Mouse (Mus musculus): Measurements from ENCODE around the gene Ankdd1a. TPM values are rescaled to one million over a fixed set of nuclear protein-coding genes. Genes with fewer than 3 reads are reported as not detected.
A peak's percentile ranks its signal among the peaks of the same experiment; 100 is the strongest.

Gene Ankdd1a
- total and polyA plus RNA-seq, 3 experiments = 0.06 TPM; not detected in 2

- peak overlapping the region; percentile 5; the same call in 1 of the 2 replicates for H3K9ac ChIP-seq (ENCODE audit: control insufficient read depth, low read depth, low read length, poor library complexity, severe bottlenecking)
- peaks cover 23 to 56% of the 10 kb centered on the region in 2 experiments for H3K4me1 ChIP-seq (ENCODE audit: control insufficient read depth in 1 of 2, insufficient read depth in 2 of 2, low read length in 2 of 2)
- no peaks in the 10 kb centered on the region for H3K9me3 ChIP-seq (replicated peaks; ENCODE audit: insufficient read depth, low read length)
- no peaks in the 10 kb centered on the region for H3K79me2 ChIP-seq (ENCODE audit: control insufficient read depth, insufficient read depth, low read length, poor library complexity)
- DNase-seq (ENCODE audit: low read depth, low spot score) = peak; percentile 45
- peak overlapping the region; percentile 83 for H3K27ac ChIP-seq (ENCODE audit: control insufficient read depth, low read depth, low read length)
- H3K27me3 ChIP-seq (ENCODE audit: control insufficient read depth in 1 of 2, insufficient read depth in 2 of 2, low read length in 2 of 2) = no peaks in the 10 kb centered on the region
- TF ChIP-seq EP300 (IDR thresholded peaks at IDR 0.05; ENCODE audit: low read depth in 1 of 2, low read length in 2 of 2) (no peak), BHLHE40 (IDR thresholded peaks at IDR 0.05; ENCODE audit: borderline replicate concordance, low read depth, low read length) (no peak), POLR2A (IDR thresholded peaks at IDR 0.05; ENCODE audit: control insufficient read depth in 1 of 2, insufficient read depth in 1 of 2, low read depth in 1 of 2, low read length in 2 of 2, poor library complexity in 1 of 2) (no peak), POLR2AphosphoS2 (IDR thresholded peaks at IDR 0.05; ENCODE audit: low read length) (no peak), UBTF (IDR thresholded peaks at IDR 0.05; ENCODE audit: borderline replicate concordance, insufficient read depth, low read depth, low read length) (no peak)
- H3K36me3 ChIP-seq (ENCODE audit: control insufficient read depth in 1 of 2, insufficient read depth in 2 of 2, low read length in 2 of 2) = peaks cover 0 to 51% of the 10 kb centered on the region in 2 experiments; a peak in 2 of 4 replicates
- H3K4me3 ChIP-seq (ENCODE audit: control insufficient read depth in 1 of 2, insufficient read depth in 1 of 2, low read depth in 2 of 2, low read length in 2 of 2) = peak overlapping the region in 1 of 2 experiments; percentile 19; a peak in 1 of 4 replicates
Observed at GRCm38 (mm10) chr9:65549643-65550042, 29.6 kb upstream of the Ankdd1a start.

- no peak for DNase-seq (ENCODE audit: low read depth, low spot score)
- H3K27me3 ChIP-seq (ENCODE audit: control insufficient read depth in 1 of 2, insufficient read depth in 2 of 2, low read length in 2 of 2) = no peaks in the 10 kb centered on the region
- peaks cover 0 to 46% of the 10 kb centered on the region in 2 experiments; a peak in 2 of 4 replicates for H3K36me3 ChIP-seq (ENCODE audit: control insufficient read depth in 1 of 2, insufficient read depth in 2 of 2, low read length in 2 of 2)
- no peak overlapping the region for H3K4me3 ChIP-seq (ENCODE audit: control insufficient read depth in 1 of 2, insufficient read depth in 1 of 2, low read depth in 2 of 2, low read length in 2 of 2)
- no peak overlapping the region for H3K9ac ChIP-seq (ENCODE audit: control insufficient read depth, low read depth, low read length, poor library complexity, severe bottlenecking)
- H3K79me2 ChIP-seq (ENCODE audit: control insufficient read depth, insufficient read depth, low read length, poor library complexity) = no peaks in the 10 kb centered on the region
- TF ChIP-seq CTCF (IDR thresholded peaks at IDR 0.05 in 2 of 3, conservative IDR thresholded peaks at IDR 0.05 in 1 of 3; ENCODE audit: control insufficient read depth in 1 of 3, insufficient read depth in 1 of 3, low read depth in 2 of 3, low read length in 3 of 3, poor library complexity in 1 of 3, severe bottlenecking in 1 of 3) = no peak
- no peak for TF ChIP-seq RCOR1 (IDR thresholded peaks at IDR 0.05; ENCODE audit: low read depth, low read length)
- TF ChIP-seq GABPA (IDR thresholded peaks at IDR 0.05; ENCODE audit: low read depth, low read length) = no peak
- TF ChIP-seq TCF12 (IDR thresholded peaks at IDR 0.05; ENCODE audit: low read depth, low read length) = no peak
- no peak for TF ChIP-seq E2F4 (IDR thresholded peaks at IDR 0.05; ENCODE audit: borderline replicate concordance, low read depth, low read length)
- no peak for TF ChIP-seq MYC (IDR thresholded peaks at IDR 0.05; ENCODE audit: low read depth, low read length)
- TF ChIP-seq BHLHE40 (IDR thresholded peaks at IDR 0.05; ENCODE audit: borderline replicate concordance, low read depth, low read length) = no peak
- TF ChIP-seq MXI1 (IDR thresholded peaks at IDR 0.05; ENCODE audit: low read depth, low read length) = no peak
- no peak for TF ChIP-seq ZNF384 (IDR thresholded peaks at IDR 0.05; ENCODE audit: low read depth, low read length)
- TF ChIP-seq EP300 (IDR thresholded peaks at IDR 0.05; ENCODE audit: low read depth in 1 of 2, low read length in 2 of 2) = no peak
- no peak for TF ChIP-seq MAZ (IDR thresholded peaks at IDR 0.05; ENCODE audit: low read depth, low read length)
- no peak for TF ChIP-seq GATA1 (IDR thresholded peaks at IDR 0.05; ENCODE audit: low read depth, low read length)
- no peak for TF ChIP-seq UBTF (IDR thresholded peaks at IDR 0.05; ENCODE audit: borderline replicate concordance, insufficient read depth, low read depth, low read length)
- TF ChIP-seq MAX (IDR thresholded peaks at IDR 0.05; ENCODE audit: low read length) = no peak
- TF ChIP-seq ZKSCAN1 (IDR thresholded peaks at IDR 0.05; ENCODE audit: low read depth, low read length) = no peak
- no peak for TF ChIP-seq MEF2A (IDR thresholded peaks at IDR 0.05; ENCODE audit: extremely low read depth, insufficient replicate concordance, low read depth, low read length, poor library complexity, severe bottlenecking)
- no peak for TF ChIP-seq ETS1 (IDR thresholded peaks at IDR 0.05; ENCODE audit: low read depth, low read length)
- no peak for TF ChIP-seq HCFC1 (IDR thresholded peaks at IDR 0.05; ENCODE audit: low read depth, low read length)
- H3K9me3 ChIP-seq (replicated peaks; ENCODE audit: insufficient read depth, low read length) = no peaks in the 10 kb centered on the region
- H3K4me1 ChIP-seq (ENCODE audit: control insufficient read depth in 1 of 2, insufficient read depth in 2 of 2, low read length in 2 of 2) = peaks cover 19 to 51% of the 10 kb centered on the region in 2 experiments
- peak overlapping the region; percentile 83; the same call in 1 of the 2 replicates for H3K27ac ChIP-seq (ENCODE audit: control insufficient read depth, low read depth, low read length)
Observed at GRCm38 (mm10) chr9:65549139-65549538, 29.1 kb upstream of the Ankdd1a start.

Measured in MEL (cell line).